Mouse (Mus musculus) c-Kit-positive CD71-positive TER-119-negative erythroid progenitor cells, embryonic 14.5 days (primary cell): Measurements from ENCODE around the gene Spn.
"Not testable (repeated sequence)": the region's sequence is repeated elsewhere in the genome, so short reads cannot be mapped to it uniquely, and the experiment has no call there.

Source experiments
- DNase-seq: peaks from one replicate; pipeline ENCODE4 v3.0.0-alpha.2; 2013; ENCODE audit warnings: low read depth

The Spn gene

GRCm38 (mm10) chr7:127105551-127105950 is 32.1 kb downstream of the Spn start:
- DNase-seq = no peak

GRCm38 (mm10) chr7:127104560-127105332 is 32.9 kb downstream of the Spn start:
- peak; percentile 72 for DNase-seq

- no peak for DNase-seq
These were observed 33.7 kb downstream of the Spn start for GRCm38 (mm10) chr7:127103960-127104359.

- DNase-seq = no peak
These were observed 35.5 kb downstream of the Spn start for GRCm38 (mm10) chr7:127102148-127102547.

GRCm38 (mm10) chr7:127101451-127102016 is 36.1 kb downstream of the Spn start:
- DNase-seq = no peak

- no peak for DNase-seq
These were observed 38.1 kb downstream of the Spn start for GRCm38 (mm10) chr7:127099528-127099927.

- DNase-seq = no peak
These were observed 38.7 kb downstream of the Spn start for GRCm38 (mm10) chr7:127098950-127099349.

- no peak for DNase-seq
These were observed 39.1 kb downstream of the Spn start for GRCm38 (mm10) chr7:127098521-127098920.

- no peak for DNase-seq
These were observed 41.2 kb downstream of the Spn start for GRCm38 (mm10) chr7:127096456-127096855.

GRCm38 (mm10) chr7:127093914-127094313 is 43.7 kb downstream of the Spn start:
- no peak for DNase-seq

GRCm38 (mm10) chr7:127091114-127091896 is 46.3 kb downstream of the Spn start, which contains the start of gene AI467606:
Gene AI467606, plus strand, starts transcription at chr7:127091359.
- DNase-seq = peak; percentile 79

GRCm38 (mm10) chr7:127090154-127091113 is 47.2 kb downstream of the Spn start:
- DNase-seq = no peak

GRCm38 (mm10) chr7:127088901-127089845 is 48.5 kb downstream of the Spn start:
- no peak for DNase-seq

- DNase-seq = no peak
These were observed 49.5 kb downstream of the Spn start for GRCm38 (mm10) chr7:127088083-127088482.

GRCm38 (mm10) chr7:127087278-127088010 is 50.2 kb downstream of the Spn start, which contains the start of gene Zg16:
Gene Zg16, minus strand, starts transcription at chr7:127087328.
- not testable (repeated sequence) for DNase-seq

GRCm38 (mm10) chr7:127085751-127086150 is 51.9 kb downstream of the Spn start:
- DNase-seq = not testable (repeated sequence)

- DNase-seq = no peak
These were observed 52.8 kb downstream of the Spn start for GRCm38 (mm10) chr7:127084794-127085193.

GRCm38 (mm10) chr7:127083689-127084088 is 53.9 kb downstream of the Spn start:
- no peak for DNase-seq

GRCm38 (mm10) chr7:127082995-127083394 is 54.6 kb downstream of the Spn start:
- no peak for DNase-seq

- no peak for DNase-seq
These were observed 55.4 kb downstream of the Spn start for GRCm38 (mm10) chr7:127082271-127082670.
